Mouse (Mus musculus) midbrain, embryonic 15.5 days (tissue): ENCODE results near the gene Fsip1. TPM values are rescaled to one million over a fixed set of nuclear protein-coding genes. Genes with fewer than 3 reads are reported as not detected.
A peak's percentile ranks its signal among the peaks of the same experiment; 100 is the strongest.
"Not testable (repeated sequence)": the region's sequence is repeated elsewhere in the genome, so short reads cannot be mapped to it uniquely, and the experiment has no call there.

Experiments used
- ATAC-seq: fragments of 200-750 bp; cut with Nextera tagmentation; replicated peaks from 2 replicates; pipeline ENCODE4 v1.8.0; 2017; ENCODE audit warnings: moderate TSS enrichment
- H3K27ac ChIP-seq: fragments of 300-500 bp; sonication (generic); 2 replicates; pipeline ENCODE4 v1.5.1; 2015; ENCODE audit warnings: mild to moderate bottlenecking, inconsistent platforms
- H3K27me3 ChIP-seq: fragments of 300-500 bp; sonication (generic); replicated peaks from 2 replicates; pipeline ENCODE4 v1.6.1; 2015; ENCODE audit warnings: inconsistent platforms
- H3K36me3 ChIP-seq: fragments of 300-500 bp; sonication (generic); replicated peaks from 2 replicates; pipeline ENCODE4 v1.6.1; 2015; ENCODE audit warnings: inconsistent platforms
- H3K4me1 ChIP-seq: fragments of 300-500 bp; sonication (generic); 2 replicates; pipeline ENCODE4 v1.6.1; 2015; ENCODE audit warnings: inconsistent platforms
- H3K4me2 ChIP-seq: fragments of 300-500 bp; sonication (generic); 2 replicates; pipeline ENCODE4 v1.6.1; 2015; ENCODE audit warnings: inconsistent platforms, mild to moderate bottlenecking, moderate library complexity
- H3K4me3 ChIP-seq: fragments of 300-500 bp; sonication (generic); 2 replicates; pipeline ENCODE4 v1.5.1; 2015; ENCODE audit warnings: mild to moderate bottlenecking, inconsistent platforms
- H3K9ac ChIP-seq: fragments of 300-500 bp; sonication (generic); 2 replicates; pipeline ENCODE4 v1.6.1; 2015; ENCODE audit warnings: mild to moderate bottlenecking, inconsistent platforms
- H3K9me3 ChIP-seq: fragments of 300-500 bp; sonication (generic); 2 replicates; pipeline ENCODE4 v1.6.1; 2016; ENCODE audit warnings: inconsistent platforms
- WGBS: fragments of 180-500 bp; shearing (Covaris S2); methylation state at CpG from one replicate; pipeline ENCODE4 v1.1.7; 2015; ENCODE audit warnings: mixed read lengths; 5-methylcytosine and 5-hydroxymethylcytosine counted together
- polyA plus RNA-seq: library from polyadenylated mRNA; unstranded; fragments of >200 nt; fragmentation: Nextera tagmentation; extraction: Ambion mirVana; gene quantifications from 2 replicates; pipeline ENCODE4 v1.2.1, GENCODE M21; 2015

The Fsip1 gene
- polyA plus RNA-seq, 1 experiment from 2014 or later = 3.0 TPM

DNA sequence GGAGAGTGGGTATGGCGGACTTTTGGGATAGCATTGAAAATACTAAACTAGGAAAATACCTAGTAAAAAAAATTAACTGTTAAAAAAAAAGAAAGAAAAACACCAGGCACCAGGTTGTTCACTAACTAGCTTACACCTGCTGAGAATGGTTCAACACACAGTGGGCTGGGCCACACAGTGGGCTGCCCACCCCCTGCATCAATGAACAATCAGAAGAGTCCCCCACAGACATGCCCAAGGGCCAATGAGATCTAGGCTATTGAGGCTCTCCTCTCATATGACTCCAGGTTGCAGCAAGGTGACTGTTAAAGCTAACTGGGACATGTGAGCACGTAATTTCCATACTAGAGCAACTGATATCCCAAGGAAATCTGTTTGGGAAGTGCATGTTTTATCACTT lies 91.1 kb downstream of the Fsip1 start:
- Histone ChIP-seq H3K9ac (no peak overlapping the region), H3K4me1 (peaks cover 1% of the 10 kb centered on the region; the same call in 1 of the 2 replicates), H3K36me3 (no peaks in the 10 kb centered on the region), H3K9me3 (no peaks in the 10 kb centered on the region; the same call in 1 of the 2 replicates), H3K4me2 (no peak overlapping the region), H3K27me3 (no peaks in the 10 kb centered on the region), H3K27ac (no peak overlapping the region), H3K4me3 (no peak overlapping the region)
- 94% methylated on average over 2 of the region's 2 CpGs for WGBS
- ATAC-seq = no peak

DNA sequence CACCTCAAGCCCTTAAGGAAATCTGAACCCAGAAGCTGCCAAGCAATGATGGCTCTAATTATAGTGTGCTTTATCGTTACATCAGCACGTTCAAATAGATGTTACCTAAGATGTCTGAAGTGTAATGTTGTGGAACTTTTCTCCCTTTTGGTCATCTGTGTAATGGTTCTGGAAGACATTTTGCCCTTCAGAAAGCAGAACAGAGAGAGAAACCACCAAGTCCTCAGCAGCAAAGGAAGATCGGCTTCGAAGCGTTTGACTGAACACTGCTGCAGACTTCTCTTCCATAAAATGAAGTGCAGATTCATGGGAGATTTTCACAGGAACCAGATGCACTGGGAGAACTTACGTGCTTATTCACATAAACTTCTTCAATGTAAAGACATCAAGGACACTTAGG lies 92.6 kb downstream of the Fsip1 start:
- H3K4me1 ChIP-seq = peaks cover 9% of the 10 kb centered on the region
- H3K4me2 ChIP-seq = no peak overlapping the region
- 91% methylated on average over 6 of the region's 6 CpGs for WGBS
- no peaks in the 10 kb centered on the region for H3K36me3 ChIP-seq
- H3K9me3 ChIP-seq = no peaks in the 10 kb centered on the region
- ATAC-seq = no peak
- H3K27ac ChIP-seq = no peak overlapping the region
- H3K4me3 ChIP-seq = no peak overlapping the region
- H3K27me3 ChIP-seq = no peaks in the 10 kb centered on the region
- no peak overlapping the region for H3K9ac ChIP-seq

DNA sequence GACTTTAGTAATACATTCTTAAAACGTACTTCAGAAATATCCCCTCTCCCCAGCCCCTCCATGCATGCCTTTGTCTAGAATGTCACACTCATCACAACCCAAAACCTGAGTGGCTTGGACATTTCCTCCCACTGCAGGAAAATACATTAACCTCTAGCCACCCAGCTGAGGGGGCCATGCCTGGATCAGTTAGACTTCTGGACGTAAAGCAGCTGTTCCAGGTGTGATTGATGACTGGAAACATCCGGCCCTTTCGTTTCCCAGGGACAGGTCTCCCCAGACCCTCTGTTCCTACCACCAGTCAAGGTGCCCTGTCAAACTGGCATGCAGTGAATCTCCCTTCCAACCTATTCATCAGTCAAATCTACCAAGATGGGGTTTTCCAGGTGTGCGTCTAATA lies 94.3 kb downstream of the Fsip1 start:
- Histone ChIP-seq H3K9ac (no peak overlapping the region), H3K4me1 (peaks cover 9% of the 10 kb centered on the region), H3K36me3 (no peaks in the 10 kb centered on the region), H3K9me3 (no peaks in the 10 kb centered on the region), H3K4me2 (no peak overlapping the region), H3K4me3 (no peak overlapping the region), H3K27me3 (no peaks in the 10 kb centered on the region), H3K27ac (no peak overlapping the region)
- WGBS = 73% methylated on average over 5 of the region's 5 CpGs
- no peak for ATAC-seq

DNA sequence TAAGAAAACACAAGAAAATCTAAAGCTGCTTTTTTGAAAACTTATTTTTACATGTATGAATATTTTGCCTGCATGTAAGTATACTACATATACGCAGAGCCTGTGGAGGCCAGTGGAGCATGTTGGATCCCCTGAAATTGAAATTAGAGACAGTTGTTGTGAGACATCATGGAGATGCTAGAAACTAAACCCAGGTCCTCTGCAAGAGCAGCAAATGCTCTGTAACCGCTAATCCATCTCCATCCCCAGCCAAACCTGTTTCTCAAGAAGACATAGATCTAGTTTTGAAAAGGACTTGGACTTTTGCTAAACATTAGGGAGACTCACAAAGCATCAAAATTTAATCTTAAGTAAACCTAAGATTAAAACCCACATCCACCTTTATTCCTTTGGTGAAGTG lies 95.8 kb downstream of the Fsip1 start:
- Histone ChIP-seq H3K27ac (no peak overlapping the region), H3K9ac (no peak overlapping the region), H3K4me3 (no peak overlapping the region), H3K36me3 (no peaks in the 10 kb centered on the region), H3K4me1 (peaks cover 9% of the 10 kb centered on the region), H3K9me3 (no peaks in the 10 kb centered on the region), H3K27me3 (no peaks in the 10 kb centered on the region), H3K4me2 (no peak overlapping the region)
- no peak for ATAC-seq
- WGBS = 26% methylated on average over 2 of the region's 2 CpGs

DNA sequence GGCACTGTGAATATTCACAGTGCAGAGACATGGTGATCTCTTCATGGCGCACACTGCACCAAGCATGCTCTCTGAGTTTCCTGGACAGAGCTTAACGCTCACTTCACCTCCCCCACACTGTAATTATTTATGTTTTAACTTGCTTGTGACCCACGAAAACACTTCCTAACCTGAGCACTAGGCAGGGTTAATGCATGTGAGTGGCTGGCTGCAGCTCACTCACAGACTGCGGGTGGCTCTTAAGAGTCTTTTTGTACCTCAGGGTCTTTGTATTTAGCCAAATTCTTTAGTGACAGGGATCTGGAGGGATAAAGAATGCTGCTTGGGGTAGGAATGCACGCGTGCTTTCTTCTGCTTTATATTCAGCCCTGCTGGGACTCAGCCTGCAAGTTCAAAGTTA lies 96.2 kb downstream of the Fsip1 start:
- no peaks in the 10 kb centered on the region for H3K9me3 ChIP-seq
- H3K27ac ChIP-seq = no peak overlapping the region
- no peak overlapping the region for H3K4me2 ChIP-seq
- 10% methylated on average over 6 of the region's 6 CpGs for WGBS
- peaks cover 9% of the 10 kb centered on the region for H3K4me1 ChIP-seq
- no peaks in the 10 kb centered on the region for H3K36me3 ChIP-seq
- H3K9ac ChIP-seq = no peak overlapping the region
- 0 out of 2 replicates have a peak, but pooled peaks have one; percentile 42 for ATAC-seq
- no peak overlapping the region for H3K4me3 ChIP-seq
- no peaks in the 10 kb centered on the region for H3K27me3 ChIP-seq

DNA sequence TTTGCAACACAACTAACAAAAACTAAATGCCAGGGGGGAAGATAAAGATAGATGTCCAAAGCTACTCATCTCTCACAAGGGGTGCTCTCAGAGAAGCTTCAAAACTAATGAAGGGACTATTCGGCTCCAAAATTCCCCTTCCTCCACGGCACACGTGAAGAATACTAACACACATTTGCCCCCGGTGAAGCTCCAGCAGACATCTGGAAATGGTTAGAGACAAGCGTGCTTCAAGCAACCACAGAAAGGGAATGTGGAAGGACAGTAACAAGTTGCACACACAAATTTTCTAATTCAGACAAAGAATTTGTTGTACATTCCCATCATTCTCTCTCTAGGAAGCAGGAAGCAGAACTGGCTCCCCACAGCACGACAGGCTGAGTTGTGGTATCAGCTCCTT lies 97.6 kb downstream of the Fsip1 start:
- Histone ChIP-seq H3K4me3 (no peak overlapping the region), H3K27me3 (no peaks in the 10 kb centered on the region)
- 66% methylated on average over 6 of the region's 6 CpGs for WGBS

DNA sequence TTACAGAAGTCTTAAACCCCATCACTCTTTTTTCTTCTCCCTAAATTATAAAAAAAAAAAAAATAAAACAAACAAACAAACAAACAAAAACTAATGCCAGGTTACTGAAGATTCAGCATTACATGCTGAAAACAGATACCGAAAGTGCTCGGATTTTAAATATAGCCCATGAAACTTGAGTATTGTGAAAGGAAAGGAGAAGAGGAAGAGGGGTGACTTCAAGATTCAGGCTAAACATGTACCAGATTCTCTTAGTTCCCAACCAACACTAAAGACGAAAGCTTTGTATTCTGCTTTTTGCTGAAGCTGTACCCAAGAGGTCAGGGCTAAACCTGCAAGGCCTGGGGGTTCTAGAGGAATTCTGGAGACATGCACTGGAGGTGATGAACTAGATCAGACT lies 98.7 kb downstream of the Fsip1 start:
- Histone ChIP-seq H3K4me3 (no peak overlapping the region), H3K4me1 (peaks cover 9% of the 10 kb centered on the region), H3K9me3 (no peaks in the 10 kb centered on the region), H3K27me3 (no peaks in the 10 kb centered on the region), H3K36me3 (no peaks in the 10 kb centered on the region), H3K27ac (no peak overlapping the region), H3K4me2 (no peak overlapping the region), H3K9ac (no peak overlapping the region)
- ATAC-seq = no peak
- WGBS = 95% methylated on average over 3 of the region's 3 CpGs

More for the DNA sequence above, 97.6 kb downstream of the Fsip1 start:
- Histone ChIP-seq H3K27ac (no peak overlapping the region), H3K9ac (no peak overlapping the region), H3K9me3 (no peaks in the 10 kb centered on the region), H3K36me3 (no peaks in the 10 kb centered on the region), H3K4me1 (peaks cover 9% of the 10 kb centered on the region), H3K4me2 (no peak overlapping the region)
- ATAC-seq = no peak

DNA sequence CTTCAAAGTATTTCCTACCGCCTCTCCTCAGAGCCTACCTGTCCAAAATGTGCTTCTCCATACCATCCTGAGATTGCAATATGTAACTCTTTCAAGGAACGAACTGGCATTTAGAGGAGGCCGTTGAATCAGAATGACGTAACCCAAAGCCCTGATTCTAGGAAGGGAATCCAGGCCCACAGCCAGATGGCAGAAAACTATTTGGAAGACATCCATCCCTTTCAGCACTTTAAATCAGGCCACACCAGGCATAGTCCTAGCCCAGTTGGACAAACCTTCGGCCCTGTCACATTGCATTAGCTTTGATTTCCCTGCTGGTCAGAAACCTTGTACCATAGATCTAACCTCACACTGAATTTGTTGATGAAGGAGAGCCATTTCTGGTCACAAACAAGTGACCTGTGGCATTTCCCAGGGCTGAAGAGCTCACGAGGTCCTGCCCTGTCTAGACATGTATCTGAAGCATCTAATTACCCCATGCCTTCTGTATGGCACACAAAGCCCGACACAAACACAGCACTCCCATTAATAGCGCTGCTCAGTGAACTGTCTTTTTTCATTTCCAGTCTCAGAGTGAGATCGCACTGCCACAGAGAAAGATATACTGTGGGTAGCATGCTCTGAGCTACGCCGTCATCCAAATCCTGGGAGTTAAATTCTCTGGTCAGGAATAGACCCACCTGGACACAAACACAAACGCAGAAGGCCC lies 106.8 kb downstream of the Fsip1 start:
- no peak overlapping the region for H3K4me3 ChIP-seq
- no peaks in the 10 kb centered on the region for H3K27me3 ChIP-seq
- ATAC-seq = peak; percentile 66; the same call in 1 of the 2 replicates
- H3K9ac ChIP-seq = no peak overlapping the region
- no peak overlapping the region for H3K4me2 ChIP-seq
- H3K27ac ChIP-seq = no peak overlapping the region
- no peaks in the 10 kb centered on the region for H3K4me1 ChIP-seq
- whole genome bisulfite sequencing = 66% methylated on average over 12 of the region's 12 CpGs
- H3K36me3 ChIP-seq = no peaks in the 10 kb centered on the region
- no peaks in the 10 kb centered on the region for H3K9me3 ChIP-seq

DNA sequence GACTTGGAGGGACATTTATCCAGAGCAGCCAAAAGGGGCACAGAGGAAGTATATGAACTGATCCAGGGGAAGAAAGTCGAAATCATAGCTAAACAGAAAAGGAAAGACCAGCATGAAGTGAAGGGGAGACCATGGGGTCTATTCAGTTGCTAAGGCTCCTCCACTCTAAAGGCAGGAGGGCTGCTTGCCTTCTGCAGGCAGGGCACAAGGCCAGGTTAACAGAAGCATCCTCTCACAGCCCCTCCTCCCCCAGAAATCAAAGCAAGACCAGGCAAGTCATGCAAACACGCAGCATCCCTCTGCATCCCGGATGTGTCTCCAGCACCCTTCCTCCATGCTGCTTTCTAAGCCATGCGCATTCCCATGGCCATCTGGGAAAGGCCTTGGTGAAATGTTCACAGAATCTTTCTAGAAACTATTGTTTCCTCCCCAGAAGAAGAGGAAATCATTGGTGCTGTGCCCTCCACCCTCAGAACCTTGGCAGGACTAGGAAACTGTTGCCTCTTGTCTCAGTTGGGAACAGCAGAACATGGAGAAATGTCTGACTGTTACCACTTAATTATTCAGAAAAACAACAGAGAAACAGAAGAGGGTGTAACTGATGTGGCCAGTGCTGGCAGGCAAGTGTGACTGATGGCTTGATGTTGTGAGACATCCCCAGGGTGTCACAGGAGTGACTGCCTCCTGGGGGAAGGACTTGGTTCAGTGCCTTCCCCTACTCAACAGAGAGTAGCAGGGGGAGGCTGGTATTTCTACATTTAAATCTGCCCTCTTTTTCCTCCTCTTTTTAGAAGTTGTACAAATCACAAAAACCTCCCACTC lies 108.2 kb downstream of the Fsip1 start:
- H3K27ac ChIP-seq = no peak overlapping the region
- H3K36me3 ChIP-seq = no peaks in the 10 kb centered on the region
- no peaks in the 10 kb centered on the region for H3K27me3 ChIP-seq
- no peak overlapping the region for H3K9ac ChIP-seq
- 84% methylated on average over 4 of the region's 4 CpGs for WGBS
- no peak for ATAC-seq
- H3K4me1 ChIP-seq = no peaks in the 10 kb centered on the region
- no peak overlapping the region for H3K4me2 ChIP-seq
- no peak overlapping the region for H3K4me3 ChIP-seq
- H3K9me3 ChIP-seq = no peaks in the 10 kb centered on the region

DNA sequence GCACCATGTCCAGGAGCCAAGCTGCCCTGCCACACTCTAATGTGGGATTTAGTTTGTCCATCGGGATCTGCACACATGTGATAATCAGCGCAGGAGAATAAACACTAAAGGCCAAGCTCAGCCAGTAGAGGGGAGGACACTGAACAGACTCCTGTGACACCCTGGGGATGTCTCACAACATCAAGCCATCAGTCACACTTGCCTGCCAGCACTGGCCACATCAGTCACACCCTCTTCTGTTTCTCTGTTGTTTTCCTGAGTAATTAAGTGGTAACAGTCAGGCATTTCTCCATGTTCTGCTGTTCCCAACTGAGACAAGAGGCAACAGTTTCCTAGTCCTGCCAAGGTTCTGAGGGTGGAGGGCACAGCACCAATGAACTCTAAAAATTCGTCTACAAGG lies 109.0 kb downstream of the Fsip1 start:
- not testable (repeated sequence) for H3K9ac ChIP-seq, H3K4me3 ChIP-seq, H3K27ac ChIP-seq, H3K36me3 ChIP-seq, H3K4me2 ChIP-seq, H3K4me1 ChIP-seq, H3K27me3 ChIP-seq, H3K9me3 ChIP-seq, ATAC-seq
- WGBS = 68% methylated on average over 3 of the region's 3 CpGs

DNA sequence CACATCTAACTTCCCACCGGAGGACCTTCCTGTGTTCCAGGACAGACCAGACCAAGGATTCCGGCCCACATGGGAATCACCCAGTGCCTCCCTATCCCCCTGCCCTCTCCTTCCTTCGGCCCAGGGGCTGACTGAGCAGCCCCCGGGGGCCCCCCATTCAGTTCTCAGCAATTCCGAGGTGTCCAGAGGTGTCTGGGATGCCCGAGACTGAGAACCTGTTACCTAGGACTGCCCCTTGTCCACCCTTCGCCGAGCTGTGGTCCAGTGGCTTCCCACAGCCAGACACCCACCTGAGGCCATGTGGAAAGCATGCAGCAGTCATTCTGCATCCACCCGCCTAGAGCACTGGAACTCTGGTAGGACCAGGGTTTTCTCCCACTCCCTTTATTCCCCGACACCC lies 115.1 kb downstream of the Fsip1 start:
- Histone ChIP-seq H3K9me3 (no peaks in the 10 kb centered on the region), H3K27ac (no peak overlapping the region), H3K4me1 (no peaks in the 10 kb centered on the region), H3K9ac (no peak overlapping the region), H3K4me2 (no peak overlapping the region), H3K36me3 (no peaks in the 10 kb centered on the region), H3K27me3 (no peaks in the 10 kb centered on the region), H3K4me3 (no peak overlapping the region)
- WGBS = 92% methylated on average over 10 of the region's 10 CpGs
- ATAC-seq = no peak

DNA sequence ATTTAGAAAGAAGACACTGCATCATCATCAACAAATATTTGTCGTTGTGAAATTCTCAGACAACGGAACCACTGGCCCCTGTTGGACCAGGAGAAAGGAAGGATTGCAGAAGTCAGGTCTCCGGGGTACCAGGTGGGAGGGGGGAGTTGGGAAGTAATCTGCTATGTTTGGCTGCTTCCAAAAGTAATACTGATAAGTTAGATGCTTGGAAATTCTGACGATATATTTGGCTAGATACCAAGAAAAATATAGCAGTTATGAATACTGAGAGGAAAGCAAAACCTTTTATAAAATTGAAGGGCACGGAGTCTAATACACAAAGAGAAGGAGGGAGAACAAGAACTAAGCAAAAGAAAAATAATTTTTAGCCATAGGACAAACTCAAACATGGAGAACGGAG lies 117.5 kb downstream of the Fsip1 start:
- H3K4me3 ChIP-seq = no peak overlapping the region
- no peak for ATAC-seq
- H3K9me3 ChIP-seq = no peaks in the 10 kb centered on the region
- H3K36me3 ChIP-seq = no peaks in the 10 kb centered on the region
- H3K27me3 ChIP-seq = no peaks in the 10 kb centered on the region
- H3K4me2 ChIP-seq = no peak overlapping the region
- 91% methylated on average over 6 of the region's 6 CpGs for WGBS
- H3K27ac ChIP-seq = no peak overlapping the region
- H3K9ac ChIP-seq = no peak overlapping the region
- H3K4me1 ChIP-seq = no peaks in the 10 kb centered on the region

DNA sequence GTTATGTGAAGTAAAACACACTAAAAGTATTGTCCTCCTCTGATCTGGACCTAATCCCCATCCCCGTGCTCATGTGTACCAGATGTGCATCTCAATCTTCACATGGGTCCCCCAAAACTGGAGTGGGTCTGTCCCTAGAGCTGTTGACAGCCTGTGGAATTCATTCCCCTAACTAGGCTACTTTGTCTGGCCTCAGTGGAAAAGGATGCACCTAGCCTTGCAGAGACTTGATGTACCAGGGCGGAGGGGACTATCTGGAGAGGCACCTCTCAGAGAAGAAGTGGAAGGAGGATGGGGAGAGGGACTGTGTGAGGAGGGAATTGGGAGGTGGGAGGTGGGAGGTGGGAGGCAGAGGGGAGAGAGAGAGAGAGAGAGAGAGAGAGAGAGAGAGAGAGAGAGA lies 119.0 kb downstream of the Fsip1 start:
- H3K27me3 ChIP-seq = no peaks in the 10 kb centered on the region
- WGBS = 95% methylated on average over 2 of the region's 2 CpGs
- no peaks in the 10 kb centered on the region for H3K9me3 ChIP-seq
- H3K27ac ChIP-seq = no peak overlapping the region
- H3K4me1 ChIP-seq = no peaks in the 10 kb centered on the region
- H3K9ac ChIP-seq = no peak overlapping the region
- ATAC-seq = no peak
- no peak overlapping the region for H3K4me2 ChIP-seq
- no peaks in the 10 kb centered on the region for H3K36me3 ChIP-seq
- H3K4me3 ChIP-seq = no peak overlapping the region
